Mouse (Mus musculus) layer of hippocampus, adult 8-10 months (tissue): ENCODE results near the gene Dnmt3l. TPM values are rescaled to one million over a fixed set of nuclear protein-coding genes. Genes with fewer than 3 reads are reported as not detected.

Source experiments
- DNase-seq, 2 experiments: peaks; one replicate each; pipeline ENCODE4 v3.0.0; 2022; ENCODE audit warnings: low spot score in 2 of 2
- total RNA-seq, 4 experiments: library from RNA; stranded (reverse); gene quantifications; 2 replicates each; pipeline ENCODE4 v1.2.4; 2022

Gene Dnmt3l
- total RNA-seq, 4 experiments from 2014 or later, result 0.29 to 0.72 (median 0.30) TPM; not detected in 1

DNA sequence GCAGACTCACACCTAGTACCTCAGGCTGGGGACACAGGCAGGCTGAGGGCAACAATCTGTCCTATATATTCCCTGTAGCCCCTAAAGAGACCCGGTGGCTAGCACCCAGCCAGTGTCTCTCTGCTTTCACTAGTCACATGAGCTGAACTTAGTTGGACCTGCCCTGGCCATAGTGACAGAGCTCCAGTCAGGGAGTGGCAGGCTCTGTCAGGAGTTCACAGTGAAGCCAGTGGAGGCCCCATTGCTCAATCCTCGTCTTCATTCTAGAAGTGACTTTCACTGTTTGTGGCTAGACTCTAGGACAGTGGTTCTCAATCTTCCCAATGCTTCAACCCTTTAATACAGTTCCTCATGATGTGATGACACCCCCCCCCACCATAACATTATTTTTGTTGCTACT is 9.8 kb upstream of the Dnmt3l start:
- no peak for DNase-seq

DNA sequence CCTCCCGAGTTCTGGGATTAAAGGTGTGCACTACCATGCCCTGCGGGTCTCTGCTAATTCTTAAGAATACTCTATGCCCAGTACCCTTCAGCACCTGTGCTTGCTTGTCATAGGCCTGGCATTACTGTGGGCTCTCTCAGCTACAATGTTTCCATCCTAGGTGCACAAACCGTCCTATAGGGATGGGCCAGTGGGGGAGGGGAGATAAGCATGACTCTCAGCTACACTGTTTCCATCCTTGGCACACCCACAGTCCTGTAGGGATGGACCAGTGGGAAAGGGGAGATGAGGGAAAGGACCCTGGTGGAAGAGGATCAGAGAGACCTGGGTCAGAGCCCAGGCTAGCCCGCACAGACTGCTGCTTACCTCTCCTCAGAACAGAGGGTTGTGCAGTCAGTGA is 4.6 kb upstream of the Dnmt3l start:
- DNase-seq, result no peak

DNA sequence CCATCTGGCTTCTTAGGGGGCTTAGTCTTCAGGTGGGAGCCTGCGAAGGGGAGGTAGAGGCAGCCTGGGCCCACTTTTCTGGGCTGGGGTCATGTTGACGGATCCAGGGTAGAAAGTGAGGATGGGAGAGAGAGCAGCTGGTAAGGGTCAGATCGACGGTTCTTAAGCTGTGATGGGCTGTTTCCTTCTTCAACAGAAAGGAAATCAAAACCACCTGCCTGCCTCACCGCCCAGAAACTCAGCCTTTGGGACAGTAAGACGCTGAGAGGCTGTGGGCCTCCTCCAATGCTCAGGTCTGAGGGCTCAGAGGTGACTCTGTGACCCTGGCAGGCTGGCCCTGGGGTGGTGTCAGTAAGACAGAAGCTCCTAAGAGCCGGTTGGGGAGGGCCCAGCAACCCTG is 349 bp downstream of the Dnmt3l start:
- DNase-seq, result no peak

DNA sequence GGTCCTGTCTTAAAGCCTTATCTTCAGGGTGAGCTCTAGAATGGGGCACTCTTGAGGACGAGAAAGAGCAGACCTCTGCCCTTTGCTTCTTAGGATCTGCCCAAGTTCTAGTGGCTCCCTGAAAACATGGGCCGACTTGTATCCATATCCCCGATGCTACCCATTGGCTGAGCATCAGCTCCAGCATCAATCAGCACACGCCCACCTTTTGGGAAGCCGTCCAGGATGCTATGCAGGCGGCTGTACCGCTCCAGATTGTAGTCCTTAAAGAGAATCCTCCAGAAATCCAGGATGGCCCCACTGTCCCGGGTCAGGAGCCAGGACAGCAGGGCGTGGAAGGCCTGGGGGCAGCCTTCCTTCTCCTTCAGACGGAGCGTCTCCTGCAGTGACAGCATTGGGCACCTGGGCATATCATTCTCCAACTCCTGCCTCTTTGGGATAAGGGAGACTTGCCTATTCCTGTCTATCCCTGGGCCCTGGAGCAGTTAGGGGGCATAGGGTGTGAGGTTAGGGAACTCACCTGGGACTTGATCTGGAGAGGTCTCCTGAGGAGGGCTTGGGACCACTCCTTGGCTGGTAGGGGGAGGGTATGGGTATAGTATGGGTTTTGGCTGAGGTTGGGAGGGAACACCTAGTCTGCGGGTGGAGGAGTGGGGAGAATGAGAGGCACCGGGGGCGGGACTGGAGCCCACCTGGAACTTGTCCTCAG is 1.1 kb downstream of the Dnmt3l start:
- peak in 1 of 2 experiments; percentile 59 for DNase-seq

- DNase-seq, result peak; percentile 41 to 49
Observed at GRCm38 (mm10) chr10:78043406-78043836, 1.7 kb downstream of the Dnmt3l start, which contains the start of gene Aire. TSS of gene Aire (minus strand) at chr10:78043610.

DNA sequence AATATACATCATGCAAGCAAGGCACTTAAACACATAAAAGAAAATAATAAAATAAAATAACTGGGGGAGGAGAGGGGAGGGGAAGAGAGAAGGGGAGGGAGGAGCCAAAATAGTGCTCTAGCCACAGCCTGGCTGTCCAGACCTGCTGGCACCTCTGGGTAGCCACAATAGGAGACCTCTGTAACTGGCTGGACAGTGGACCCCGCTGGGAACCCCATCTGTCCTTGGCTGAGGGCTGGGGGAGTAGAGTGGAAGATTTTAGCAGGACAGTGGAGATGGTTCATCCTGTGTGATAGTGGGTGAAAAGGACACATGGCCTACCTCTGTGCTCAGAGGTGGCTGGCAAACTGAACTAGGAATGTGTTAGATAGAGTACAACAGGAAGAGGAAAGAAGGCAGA is 2.8 kb downstream of the Dnmt3l start:
- DNase-seq, result no peak

DNA sequence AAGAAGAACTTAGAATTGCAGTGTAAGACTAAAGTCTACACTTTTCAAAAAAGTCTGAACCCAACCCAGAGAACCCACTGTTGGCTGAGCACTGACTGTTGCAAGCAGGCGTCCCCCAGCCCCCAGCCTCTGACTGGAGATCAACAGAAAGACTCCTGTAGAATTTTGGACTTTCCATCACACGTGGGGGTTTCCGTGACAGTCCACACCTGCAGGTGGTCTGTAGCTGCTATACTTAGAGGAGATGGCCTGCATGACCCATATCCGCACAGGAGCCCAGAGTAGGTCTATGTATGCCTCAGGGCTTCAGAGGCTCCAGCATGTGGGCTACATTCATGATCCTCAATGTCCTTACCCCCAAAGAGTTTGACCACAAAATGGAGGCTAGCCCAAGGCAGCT is 4.6 kb downstream of the Dnmt3l start:
- DNase-seq, result no peak

DNA sequence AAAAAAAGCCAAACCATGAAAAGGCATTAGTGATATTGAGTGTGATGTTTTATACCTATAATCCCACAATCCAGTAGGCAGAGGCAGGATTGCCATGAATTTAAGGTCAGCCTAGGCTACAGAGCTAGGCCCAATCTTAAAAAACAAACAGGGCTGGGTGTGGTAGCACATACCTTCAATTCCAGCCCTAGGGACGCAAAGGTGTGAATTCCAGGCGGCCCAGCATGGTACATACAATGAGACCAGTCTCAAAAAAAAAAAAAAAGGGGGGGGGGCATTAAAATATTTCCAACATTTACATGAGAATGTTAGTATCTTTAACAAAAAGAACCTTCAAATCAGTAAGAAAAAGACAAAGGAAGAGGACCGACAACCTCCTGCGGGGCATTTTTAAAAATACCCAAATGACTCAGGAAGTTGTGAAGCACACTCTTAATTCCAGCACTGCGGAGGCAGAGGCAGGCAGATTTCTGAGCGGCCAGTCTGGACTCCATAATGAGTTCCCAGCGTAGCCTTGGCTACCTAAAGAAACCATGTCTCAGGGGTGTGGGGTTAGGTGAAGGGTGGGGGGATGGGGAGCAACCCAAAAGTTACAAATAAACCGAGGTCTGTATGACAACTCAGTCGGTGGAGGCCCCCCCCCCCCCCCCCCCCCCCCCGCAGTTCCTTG is 6.4 kb downstream of the Dnmt3l start:
- no peak for DNase-seq

- DNase-seq, result no peak
Observed at GRCm38 (mm10) chr10:78049519-78050035, 7.8 kb downstream of the Dnmt3l start.

DNA sequence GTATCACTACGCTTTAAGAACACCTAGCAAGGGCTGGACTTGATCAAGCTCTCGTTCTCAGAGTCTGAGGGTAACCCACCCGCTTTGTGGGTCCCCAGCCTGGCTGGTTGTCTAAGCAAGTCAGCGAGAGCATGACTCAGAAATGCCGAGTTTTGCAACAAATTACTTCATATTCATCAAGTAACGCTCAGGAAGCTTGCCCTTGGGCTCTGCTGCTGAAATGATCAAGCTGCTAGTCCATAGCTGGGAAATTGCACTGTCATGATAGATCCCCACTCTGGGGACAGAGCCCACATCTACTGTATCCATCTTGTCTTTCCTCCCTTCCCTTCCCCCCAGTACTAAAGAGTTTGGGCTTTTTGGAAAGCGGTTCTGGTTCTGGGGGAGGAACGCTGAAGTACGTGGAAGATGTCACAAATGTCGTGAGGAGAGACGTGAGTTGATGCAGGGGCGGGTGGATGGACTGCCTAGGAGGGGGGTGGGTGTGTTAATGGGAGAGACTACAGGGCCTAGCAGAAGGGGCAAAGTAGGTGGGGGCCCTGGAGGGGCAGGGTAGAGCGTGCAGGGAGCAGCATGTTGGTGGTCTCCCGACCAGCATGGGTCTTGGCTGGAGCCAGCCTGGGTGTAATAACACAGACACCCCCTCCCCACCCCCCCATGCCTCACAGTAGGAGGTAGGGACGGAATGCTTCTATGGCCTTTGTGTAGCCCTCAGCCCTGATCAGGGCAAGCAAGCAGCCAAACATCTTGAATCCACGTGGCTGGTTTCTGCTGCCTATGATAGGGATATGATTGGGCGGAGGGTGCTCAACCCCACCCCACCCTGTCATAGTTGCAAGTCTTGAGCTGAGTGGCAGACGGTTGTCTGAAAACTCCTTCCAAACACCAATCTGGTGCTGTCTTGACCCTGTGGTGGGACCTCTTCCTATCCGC is 13.2 kb downstream of the Dnmt3l start:
- no peak for DNase-seq

DNA sequence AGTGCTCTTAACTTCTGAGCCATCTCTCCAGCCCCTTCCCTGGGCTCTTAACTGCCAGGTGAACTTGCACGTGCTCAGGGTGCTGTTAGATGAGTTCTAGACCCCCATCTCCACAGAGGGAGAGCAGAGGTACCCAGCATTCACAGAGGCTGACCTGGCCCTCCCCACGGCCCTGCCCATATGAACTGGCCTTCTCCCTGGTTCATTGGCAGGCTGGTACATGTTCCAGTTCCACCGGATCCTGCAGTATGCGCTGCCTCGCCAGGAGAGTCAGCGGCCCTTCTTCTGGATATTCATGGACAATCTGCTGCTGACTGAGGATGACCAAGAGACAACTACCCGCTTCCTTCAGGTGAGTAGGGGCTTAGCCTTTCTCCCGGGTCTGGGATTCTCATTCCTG is 15.3 kb downstream of the Dnmt3l start:
- no peak for DNase-seq

GRCm38 (mm10) chr10:78063122-78063521 is 21.4 kb downstream of the Dnmt3l start:
- DNase-seq, result no peak

- no peak for DNase-seq
Observed at GRCm38 (mm10) chr10:78067226-78067625, 25.5 kb downstream of the Dnmt3l start.

GRCm38 (mm10) chr10:78068541-78068940 is 26.8 kb downstream of the Dnmt3l start:
- DNase-seq, result no peak

DNA sequence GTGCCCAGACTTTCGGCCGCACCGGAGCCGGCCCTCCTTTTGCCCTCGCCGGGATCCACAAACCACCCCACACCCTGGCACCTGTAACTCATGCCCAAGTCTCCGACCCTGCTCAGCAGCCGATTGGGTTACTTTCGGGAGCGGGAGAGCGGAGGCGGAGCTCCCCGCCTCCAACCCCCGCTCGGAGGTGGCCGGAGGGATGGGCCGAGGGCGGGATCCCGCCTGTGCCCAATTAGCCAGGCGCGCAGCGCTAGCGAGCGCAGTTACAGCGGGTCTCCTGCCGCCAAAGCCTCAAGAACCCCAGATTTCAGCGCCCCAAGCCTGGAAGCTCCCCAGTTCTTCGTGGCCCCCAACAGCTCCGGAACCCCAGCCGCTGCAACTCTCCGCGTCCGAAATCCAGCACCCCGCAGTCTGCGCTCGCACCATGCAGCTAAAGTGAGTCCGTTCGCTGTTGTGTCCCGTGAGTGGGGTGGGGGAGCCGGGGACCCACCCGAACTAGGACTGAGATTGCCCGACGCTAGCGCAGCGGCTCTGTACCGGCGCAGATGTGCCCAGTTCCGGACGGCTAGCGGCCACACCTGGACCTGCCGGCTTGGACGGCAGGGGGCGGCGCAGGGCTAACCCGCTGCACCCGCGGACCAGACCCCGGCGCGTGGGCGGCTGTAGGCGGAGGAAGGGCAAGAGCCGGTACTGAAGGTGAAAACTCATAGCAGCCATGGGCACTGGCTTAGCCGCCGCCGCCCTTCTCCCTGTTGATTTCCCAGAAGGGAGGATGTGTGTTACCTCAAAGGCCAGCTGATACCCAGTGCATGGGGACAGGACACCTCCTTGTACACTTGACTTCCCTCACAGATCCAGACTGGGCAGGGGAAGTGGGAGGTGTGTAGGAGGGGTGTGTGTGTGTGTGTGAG is 27.6 kb downstream of the Dnmt3l start, which contains the start of gene Icosl:
Gene Icosl, plus strand, starts transcription at position 202 of the 911 bp plus-strand sequence.
- peak in 1 of 2 experiments; percentile 27 for DNase-seq

- DNase-seq, result no peak
Observed at GRCm38 (mm10) chr10:78074151-78074550, 32.4 kb downstream of the Dnmt3l start.

DNA sequence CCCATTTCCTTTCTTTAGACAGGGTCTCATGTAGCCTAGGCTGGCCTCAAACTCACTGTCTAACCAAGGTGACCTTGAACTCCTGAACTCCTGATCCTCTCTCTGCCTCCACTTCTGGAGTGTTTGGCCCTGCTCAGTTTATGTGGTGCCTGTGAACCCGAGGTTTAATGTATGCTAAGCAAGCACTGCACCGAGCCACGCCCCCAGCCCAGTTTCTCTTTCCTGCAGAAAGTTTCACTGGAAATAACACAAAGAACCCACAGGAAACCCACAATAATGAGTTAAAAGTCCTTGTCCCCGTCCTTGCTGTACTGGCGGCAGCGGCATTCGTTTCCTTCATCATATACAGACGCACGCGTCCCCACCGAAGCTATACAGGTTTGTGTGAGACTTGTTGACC is 33.2 kb downstream of the Dnmt3l start:
- DNase-seq, result no peak

- DNase-seq, result no peak
Observed at GRCm38 (mm10) chr10:78077862-78078261, 36.1 kb downstream of the Dnmt3l start.

GRCm38 (mm10) chr10:78078276-78078675 is 36.5 kb downstream of the Dnmt3l start:
- no peak for DNase-seq

GRCm38 (mm10) chr10:78079955-78080591 is 38.3 kb downstream of the Dnmt3l start:
- DNase-seq, result no peak
